Mouse (Mus musculus): ENCODE measurements around the gene Rhox7b.
"Not testable (repeated sequence)": the region's sequence is repeated elsewhere in the genome, so short reads cannot be mapped to it uniquely, and the experiment has no call there.

Rhox7b gene

GRCm38 (mm10) chrX:37897132-37897531, at the start of gene Rhox7b:
TSS of gene Rhox7b (minus strand) at chrX:37897232.
- not testable (repeated sequence) for DNase-seq (ENCODE audit: low read depth in 2 of 2, low spot score in 2 of 2)

GRCm38 (mm10) chrX:37916311-37916710, 19.3 kb upstream of the Rhox7b start:
- no peak for DNase-seq (ENCODE audit: low read depth in 2 of 2, low spot score in 2 of 2)

GRCm38 (mm10) chrX:37908581-37908980, 11.5 kb upstream of the Rhox7b start:
- DNase-seq (ENCODE audit: low read depth in 2 of 2, low spot score in 2 of 2) = no peak

- DNase-seq (ENCODE audit: low read depth in 2 of 2, low spot score in 2 of 2) = no peak
Measured at GRCm38 (mm10) chrX:37903727-37904126, 6.7 kb upstream of the Rhox7b start.

GRCm38 (mm10) chrX:37901670-37902069, 4.6 kb upstream of the Rhox7b start, which contains the start of gene Rhox9:
TSS of gene Rhox9 (minus strand) at chrX:37901770.
- DNase-seq (ENCODE audit: low read depth in 2 of 2, low spot score in 2 of 2) = not testable (repeated sequence)

- DNase-seq (ENCODE audit: low read depth in 2 of 2, low spot score in 2 of 2) = no peak
Measured at GRCm38 (mm10) chrX:37878844-37879243, 18.2 kb downstream of the Rhox7b start, which contains the start of gene Rhox8. TSS of gene Rhox8 (minus strand) at chrX:37878944.

- no peak for DNase-seq (ENCODE audit: low read depth in 2 of 2, low spot score in 2 of 2)
Measured at GRCm38 (mm10) chrX:37871641-37872040, 25.4 kb downstream of the Rhox7b start.

Data from CD8-positive naive resting alpha-beta T cell, adult 2 months (primary cell).